Mouse (Mus musculus) gonadal fat pad, adult 2 months (tissue): ENCODE data around the gene Rin1. TPM values are rescaled to one million over a fixed set of nuclear protein-coding genes. Genes with fewer than 3 reads are reported as not detected.
"Not testable (repeated sequence)": the region's sequence is repeated elsewhere in the genome, so short reads cannot be mapped to it uniquely, and the experiment has no call there.

Experiments used
- DNase-seq: peaks from one replicate; pipeline ENCODE4 v3.0.0-alpha.2; 2012; ENCODE audit warnings: low read depth
- polyA plus RNA-seq: library from polyadenylated mRNA; depleted of rRNA; stranded (reverse); fragments of >200 nt; gene quantifications from 2 replicates; pipeline ENCODE4 v1.2.3, GENCODE M21; 2012; rRNA removed

Gene Rin1
- polyA plus RNA-seq = 5.3 and 7.8 TPM in 2 replicates

DNA sequence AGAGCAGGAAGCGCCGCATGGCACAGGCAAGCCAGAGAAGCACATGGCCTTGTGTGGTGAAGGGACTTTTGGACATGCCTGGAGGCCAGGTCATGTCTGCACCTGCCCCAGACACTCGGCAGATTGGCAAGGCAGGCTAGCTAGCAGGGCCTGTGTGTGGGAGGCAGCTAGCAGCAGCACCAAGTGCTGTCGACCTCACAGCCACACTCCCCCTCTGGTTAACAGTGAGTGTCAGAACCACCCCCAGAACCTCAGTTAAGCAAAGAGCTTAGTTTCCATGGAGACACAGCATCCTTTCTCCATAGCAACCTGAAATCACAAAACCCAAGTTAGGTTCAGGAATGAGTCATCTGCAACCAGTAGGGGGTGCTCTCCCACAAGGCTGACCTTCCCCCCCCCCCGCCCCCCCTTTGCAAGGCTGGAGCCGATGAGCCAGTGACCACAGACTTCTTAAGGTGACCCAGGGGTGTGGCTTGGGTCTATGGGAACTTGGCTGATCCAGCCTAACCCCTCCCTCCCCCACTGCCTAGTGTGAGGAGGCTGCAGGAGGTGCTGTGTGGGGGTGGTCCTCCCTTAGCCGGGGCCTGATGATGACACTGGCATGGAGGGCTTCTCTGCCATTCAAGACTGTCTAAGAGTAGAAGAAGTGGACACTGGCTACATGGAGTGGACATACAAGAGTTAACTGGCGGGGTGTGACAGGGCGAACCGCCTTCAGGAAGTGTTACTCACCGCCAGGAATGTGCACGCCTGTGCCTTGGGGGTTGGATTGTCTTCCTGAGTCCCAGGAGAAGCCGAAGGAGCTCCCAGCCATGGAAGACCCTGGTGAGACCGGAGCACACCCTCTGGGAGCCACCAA lies at the start of gene Rin1:
Gene Rin1, plus strand, starts transcription at position 435 of the 859 bp plus-strand sequence.
- DNase-seq = peak; percentile 68

DNA sequence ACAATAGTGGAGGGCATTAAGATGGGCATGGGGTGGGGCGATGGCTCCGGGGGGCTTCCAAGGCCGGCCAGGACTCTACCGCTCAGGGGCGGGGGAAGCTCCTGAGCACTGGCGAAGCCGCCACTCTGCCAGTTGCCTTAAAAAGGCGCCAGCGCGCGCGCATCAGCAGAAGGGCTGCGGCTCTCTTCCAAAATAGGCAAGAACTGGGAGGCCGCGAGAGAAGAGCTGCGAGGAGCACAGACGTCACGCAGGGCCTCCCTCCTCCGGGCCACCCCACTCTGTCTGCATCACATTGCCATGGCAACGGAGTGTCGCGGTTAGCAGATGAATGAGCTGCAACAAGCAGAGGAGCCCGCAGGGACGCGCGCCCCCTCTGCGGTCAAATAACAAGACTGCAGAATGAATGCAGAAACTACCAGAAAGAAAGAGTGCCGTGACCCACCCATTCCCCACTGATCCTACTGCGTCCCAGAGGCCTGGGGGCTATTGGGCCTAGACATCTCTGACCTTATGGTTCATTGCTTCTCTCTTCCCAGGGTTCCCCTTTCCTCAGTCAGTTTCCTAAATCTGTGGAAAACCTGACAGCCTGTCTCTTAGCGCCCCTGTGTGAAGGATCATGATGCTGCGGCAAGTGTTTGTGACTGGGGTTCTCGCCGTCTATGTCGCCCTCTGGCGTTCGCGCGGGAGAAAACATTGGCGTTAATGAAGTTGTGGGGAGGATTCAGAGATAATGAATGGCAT lies 48.4 kb upstream of the Rin1 start:
- no peak for DNase-seq

DNA sequence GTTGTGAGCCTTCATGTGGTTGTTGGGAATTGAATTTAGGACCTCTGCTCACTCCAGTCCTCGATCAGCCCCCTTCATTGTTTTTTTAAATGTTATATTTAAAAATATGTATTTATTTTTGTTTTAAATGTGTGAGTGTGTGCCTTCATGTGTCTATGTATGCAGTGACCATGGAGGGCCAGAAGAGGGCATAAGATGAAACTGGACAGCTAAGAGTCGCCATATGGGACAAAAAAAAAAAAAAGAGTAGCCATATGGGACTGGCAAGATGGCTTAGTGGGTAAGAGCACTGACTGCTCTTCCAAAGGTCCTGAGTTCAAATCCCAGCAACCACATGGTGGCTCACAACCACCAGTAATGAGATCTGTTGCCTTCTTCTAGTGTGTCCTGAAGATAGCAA lies 46.6 kb upstream of the Rin1 start:
- DNase-seq = not testable (repeated sequence)

DNA sequence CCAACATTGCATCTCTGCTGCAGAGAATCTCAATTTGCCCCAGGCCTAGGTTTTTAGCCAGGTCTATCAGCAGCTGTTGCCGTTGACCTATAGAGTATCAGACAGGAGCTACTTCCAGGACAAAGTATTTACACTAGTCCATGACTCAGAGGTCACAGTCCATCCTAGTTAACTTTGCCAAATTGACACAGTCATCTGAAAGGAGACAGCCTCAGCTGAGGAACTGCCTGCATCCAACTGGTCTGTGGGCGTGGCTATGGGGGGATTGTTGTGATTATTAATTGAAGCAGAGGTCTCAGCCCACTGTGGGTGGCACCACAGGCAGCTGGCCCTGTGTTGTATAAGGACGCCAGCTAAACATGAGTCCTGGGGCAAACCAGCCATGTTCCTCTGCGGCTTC lies 45.4 kb upstream of the Rin1 start:
- DNase-seq = no peak

DNA sequence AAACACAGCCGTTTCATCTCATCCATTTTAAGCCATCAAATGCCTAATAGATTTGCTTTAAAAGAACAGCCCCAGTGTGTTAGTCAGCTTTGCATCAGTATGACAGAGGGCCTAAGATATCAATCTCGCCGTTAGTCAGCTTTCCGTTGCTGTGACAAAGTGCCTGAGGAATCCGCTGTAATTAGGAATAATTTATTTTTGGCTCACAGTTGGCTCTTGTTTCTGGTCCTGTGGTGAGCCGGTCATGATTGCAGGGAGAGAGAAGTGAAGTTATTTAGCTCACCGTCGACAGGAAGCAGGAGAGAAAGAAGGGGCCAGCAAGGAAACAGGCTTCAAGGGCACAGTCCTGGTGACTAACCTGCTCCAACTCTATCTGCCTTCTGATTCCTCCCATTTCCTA lies 37.1 kb upstream of the Rin1 start:
- DNase-seq = no peak

DNA sequence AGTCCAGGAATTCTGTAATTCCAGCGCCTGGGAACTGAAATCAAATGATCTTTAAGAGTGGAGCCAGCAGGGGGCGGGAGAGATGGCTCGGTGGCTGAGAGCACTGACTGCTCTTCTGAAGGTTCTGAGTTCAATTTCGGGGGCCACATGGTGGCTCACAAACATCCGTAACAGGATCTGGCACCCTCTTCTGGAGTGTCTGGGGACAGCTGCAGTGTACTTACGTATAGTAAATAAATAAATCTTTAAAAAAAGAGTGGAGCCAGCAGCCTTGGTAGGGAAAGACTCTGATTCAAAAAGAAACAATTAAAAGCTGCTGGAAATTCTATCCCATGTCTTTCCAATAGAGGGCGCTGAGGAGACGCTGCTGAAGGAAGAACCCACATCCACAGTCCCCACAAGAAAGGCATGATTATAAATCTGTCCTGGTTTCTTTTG lies 35.3 kb upstream of the Rin1 start:
- no peak for DNase-seq

DNA sequence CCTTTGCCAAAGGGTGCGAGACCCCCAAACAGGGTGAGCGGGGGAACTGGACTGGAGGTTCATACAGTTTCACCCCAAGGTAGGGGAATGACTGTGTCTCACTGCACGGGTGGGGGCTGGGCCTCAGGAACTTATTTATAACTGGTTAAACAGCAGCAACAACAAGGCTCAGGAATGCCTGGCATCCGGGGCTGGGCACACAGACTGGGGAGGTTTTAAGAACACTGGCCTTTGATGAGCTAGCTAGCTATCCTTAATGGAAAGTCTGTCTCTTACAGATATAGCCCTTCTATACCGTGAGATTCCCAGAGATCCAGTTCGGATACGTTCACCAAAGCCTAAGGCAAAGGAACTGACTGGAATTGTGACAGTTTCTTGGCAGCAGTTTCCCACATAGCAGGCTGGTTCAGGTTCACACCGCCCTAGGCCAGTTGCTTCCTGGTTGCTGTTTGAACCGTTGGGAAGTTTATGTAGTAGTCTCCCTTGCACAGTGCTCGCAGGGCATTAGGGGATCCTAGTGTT lies 34.0 kb upstream of the Rin1 start:
- peak; percentile 95 for DNase-seq

DNA sequence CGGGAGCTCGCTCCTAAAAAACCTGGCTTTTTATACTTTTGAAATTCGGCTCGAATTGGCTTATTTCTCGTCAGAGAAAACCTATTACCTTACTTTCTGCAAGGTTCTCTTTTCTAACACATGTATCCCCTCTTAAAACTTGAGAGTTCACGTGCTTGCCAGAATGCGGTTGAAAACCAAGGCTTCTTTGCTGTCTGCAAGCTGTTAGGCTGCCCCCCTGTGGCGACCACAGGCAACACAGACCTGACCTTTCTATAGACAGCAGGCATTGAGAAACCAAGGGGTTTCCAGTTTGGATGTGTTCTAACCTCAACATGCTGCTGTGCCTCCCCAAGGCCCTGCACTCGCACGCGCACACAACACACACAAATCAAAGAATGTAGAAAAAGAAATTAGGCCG lies 33.5 kb upstream of the Rin1 start:
- DNase-seq = no peak

DNA sequence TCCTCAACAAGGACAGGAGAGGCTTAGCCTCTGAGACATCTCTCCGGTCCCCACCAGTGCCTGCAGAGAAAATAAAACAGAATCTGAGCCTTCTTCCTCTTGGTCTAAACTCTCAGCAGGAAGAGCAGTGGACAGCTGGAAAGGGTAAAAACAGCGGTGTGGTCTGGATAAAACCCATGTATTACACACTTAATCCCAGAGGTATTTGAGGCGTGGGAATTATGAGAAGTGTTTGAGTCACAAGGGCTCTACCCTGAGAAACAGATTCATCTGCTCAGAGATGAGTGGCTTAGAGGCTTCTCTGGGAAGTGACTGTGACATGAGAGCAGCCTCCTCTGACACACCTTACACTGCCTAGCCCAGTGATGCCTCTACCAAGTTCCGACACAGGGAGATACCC lies 32.7 kb upstream of the Rin1 start:
- no peak for DNase-seq

DNA sequence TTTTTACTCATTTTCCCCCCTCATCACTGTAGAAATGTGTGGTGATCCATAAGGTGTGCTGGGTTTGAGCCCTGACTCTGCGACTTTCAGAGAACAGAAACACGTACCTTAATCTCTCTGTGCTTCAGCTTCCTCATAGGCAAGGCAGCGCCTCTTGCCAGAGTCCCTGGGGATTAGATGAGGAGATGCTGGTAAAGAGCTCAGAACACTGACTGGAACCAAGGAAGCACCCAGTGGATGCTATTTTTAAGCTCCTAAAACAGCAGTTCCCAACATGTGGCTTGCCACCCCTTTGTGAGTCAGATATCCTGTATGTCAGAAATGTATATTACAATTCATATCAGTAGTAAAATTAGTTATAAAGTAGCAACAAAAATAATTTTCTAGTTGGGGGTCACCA lies 32.1 kb upstream of the Rin1 start:
- no peak for DNase-seq

DNA sequence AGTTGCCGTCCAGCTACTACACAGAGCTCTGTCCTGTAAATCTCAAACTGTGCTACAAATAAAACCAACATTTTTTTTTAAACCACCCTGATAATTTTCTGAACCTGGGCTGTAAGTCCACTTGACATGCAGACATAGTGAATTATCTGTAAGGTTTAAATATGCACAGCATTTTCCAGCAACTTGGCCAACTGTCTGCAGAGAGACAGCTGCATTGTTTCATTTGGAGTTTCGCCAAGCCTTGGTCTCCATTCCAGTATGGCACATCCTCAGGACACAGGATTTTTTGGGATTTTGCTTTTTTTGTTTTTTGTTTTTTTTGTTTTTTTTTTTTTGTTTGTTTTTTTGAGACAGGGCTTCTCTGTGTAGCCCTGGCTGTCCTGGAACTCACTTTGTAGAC lies 28.9 kb upstream of the Rin1 start:
- DNase-seq = no peak

DNA sequence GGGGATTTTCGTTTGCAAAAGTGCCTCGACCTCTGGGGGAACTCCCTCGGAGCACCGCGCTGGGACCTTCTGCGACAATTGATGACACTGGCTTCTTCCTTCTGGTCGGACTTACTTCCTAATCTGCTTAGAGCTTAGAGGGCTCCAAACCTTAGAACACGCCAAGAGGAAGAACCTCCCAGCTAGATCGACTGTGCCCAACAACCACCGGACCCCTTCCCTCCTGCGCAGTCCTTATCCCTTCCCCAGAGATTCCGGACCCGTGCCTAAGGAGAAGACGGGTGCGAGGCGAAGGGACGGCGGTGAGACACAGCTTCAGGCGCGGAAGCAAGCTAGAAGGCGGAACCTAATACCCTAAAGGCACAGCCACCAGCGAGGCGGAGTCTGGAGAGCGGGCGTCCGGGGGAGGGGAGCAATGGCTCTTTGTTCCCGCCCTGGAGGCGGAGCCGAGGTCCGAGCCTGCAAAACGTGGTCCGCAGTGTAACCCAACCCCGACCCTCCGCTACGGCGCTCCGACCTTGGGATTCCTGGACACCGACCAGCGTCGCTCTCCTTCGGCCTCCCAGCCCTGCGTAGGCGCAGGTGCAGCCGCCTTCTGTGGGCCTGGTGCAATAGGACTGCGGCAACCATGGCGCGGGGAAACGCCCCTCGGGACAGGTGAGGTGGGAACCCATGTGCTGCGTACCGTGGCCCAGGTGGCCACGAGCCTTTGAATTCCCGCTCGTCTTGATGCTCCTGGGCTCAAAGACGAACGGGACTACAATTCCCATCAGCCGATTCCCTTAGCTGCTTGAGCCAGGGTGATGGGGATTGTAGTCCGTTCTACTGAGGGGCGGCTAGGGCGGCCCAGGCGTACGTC lies 26.4 kb upstream of the Rin1 start, which contains the start of gene Slc29a2:
Gene Slc29a2, plus strand, starts transcription at position 240 of the 859 bp plus-strand sequence.
- DNase-seq = no peak

DNA sequence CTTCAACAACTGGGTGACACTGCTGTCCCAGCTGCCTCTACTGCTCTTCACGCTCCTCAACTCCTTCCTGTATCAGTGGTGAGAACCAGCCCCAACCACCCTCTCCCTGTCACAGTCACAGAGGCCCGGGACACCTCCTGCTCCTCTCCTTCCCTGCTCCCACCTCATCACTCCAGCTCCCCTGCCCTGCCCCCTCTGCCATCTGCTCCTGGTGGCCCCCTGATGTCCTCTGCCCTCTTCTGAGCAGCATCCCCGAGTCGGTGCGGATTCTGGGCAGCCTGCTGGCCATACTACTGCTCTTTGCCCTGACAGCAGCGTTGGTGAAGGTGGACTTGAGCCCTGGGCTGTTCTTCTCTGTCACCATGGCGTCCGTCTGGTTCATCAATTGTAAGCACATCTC lies 24.2 kb upstream of the Rin1 start:
- DNase-seq = no peak

DNA sequence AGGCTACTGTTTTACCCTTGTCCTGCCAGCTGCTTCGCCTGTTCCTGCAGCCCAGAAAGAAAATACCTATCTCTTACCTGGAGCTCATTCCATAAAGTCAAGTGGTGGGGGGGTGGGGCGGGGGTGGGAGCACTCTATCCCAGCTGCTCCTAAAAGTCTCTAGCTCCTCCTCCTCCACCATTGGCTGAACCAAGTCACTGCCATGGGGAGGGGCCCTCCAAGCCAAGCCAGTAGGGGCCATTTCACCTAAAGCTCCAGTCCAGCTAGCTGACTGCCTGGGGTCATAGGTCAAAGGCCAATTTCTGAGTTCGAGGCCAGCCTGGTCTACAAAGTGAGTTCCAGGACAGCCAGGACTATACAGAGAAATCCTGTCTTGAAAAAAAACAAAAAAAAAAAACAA lies 17.6 kb upstream of the Rin1 start:
- DNase-seq = no peak

DNA sequence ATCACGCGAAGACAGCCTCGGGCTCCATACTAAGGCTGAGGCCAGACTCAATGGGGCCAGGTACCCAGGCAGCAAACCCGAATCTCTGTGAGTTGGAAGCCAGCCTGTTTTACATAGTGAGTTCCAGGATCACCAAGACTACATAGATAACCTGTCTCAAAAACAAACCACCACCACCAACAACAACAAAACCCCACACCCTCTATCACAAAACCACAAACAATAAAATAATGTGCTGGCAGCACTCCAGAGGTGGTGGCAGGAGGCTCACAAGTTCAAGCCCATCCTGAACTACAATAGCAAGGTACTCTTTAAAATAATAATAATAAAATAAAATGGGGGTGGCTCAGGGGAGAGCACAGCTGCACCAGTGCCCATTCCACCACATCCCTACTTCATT lies 13.7 kb upstream of the Rin1 start:
- no peak for DNase-seq

DNA sequence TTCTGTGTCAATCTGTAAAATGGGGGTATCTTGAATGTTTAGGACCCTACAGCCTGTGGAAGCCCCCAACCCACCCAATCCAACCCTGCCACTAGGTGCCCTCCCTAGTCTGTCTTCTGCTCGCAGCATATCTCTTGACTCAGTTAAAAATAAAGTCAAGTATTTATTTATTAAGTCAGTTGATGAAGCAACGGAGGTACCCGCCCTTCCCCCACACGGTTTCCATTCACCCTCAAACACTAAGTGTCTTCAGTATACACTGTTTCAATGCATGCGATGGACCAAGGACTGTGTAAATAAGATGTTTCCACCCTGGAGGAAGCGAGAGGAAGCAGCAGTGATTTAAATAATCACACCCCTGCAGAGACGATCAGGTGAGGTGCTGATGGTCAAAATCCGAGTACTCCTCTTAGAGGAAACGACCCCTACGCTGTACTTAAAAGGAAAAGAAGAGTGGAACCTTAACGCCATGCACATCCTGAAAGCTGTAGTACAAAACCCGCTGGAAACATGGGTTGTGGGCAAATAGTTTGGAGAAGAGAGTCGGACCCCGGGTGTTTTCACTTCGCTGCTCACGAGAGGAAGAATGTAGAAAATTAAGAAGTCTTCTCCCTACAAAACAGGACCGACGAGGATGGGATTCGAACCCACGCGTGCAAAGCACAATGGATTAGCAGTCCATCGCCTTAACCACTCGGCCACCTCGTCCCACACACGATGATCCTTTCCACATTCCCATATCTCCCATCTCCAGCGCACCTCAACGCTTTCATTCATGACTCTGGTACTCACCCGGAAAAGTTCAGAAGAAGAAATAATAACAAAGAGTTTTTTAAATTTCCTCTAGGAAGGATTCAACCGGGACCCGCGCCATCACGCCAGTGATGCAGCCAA lies 12.4 kb upstream of the Rin1 start:
- DNase-seq = no peak

DNA sequence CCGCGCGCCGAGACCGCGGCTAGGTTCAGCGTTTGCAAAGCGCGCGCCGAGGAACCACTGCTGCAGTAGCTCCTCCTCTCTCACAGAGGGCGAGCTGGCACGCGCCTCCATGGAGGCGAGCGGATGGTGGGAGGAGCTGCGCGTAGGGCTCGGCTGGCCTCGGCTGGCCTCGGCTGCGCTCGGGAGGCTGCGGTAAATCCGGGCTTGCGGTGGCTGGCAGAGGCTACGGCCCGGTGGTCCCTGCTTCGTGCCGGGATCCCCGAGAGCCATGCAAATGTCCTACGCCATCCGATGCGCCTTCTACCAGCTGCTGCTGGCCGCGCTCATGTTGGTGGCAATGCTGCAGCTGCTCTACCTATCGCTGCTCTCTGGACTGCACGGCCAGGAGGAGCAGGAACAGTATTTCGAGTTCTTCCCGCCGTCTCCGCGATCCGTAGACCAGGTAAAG lies 11.5 kb upstream of the Rin1 start, which contains the start of the genes B4gat1 and AC124502.3:
Gene B4gat1, plus strand, starts transcription at position 118 of the 448 bp plus-strand sequence.
Gene AC124502.3, plus strand, starts transcription at position 183 of the 448 bp plus-strand sequence.
- no peak for DNase-seq

DNA sequence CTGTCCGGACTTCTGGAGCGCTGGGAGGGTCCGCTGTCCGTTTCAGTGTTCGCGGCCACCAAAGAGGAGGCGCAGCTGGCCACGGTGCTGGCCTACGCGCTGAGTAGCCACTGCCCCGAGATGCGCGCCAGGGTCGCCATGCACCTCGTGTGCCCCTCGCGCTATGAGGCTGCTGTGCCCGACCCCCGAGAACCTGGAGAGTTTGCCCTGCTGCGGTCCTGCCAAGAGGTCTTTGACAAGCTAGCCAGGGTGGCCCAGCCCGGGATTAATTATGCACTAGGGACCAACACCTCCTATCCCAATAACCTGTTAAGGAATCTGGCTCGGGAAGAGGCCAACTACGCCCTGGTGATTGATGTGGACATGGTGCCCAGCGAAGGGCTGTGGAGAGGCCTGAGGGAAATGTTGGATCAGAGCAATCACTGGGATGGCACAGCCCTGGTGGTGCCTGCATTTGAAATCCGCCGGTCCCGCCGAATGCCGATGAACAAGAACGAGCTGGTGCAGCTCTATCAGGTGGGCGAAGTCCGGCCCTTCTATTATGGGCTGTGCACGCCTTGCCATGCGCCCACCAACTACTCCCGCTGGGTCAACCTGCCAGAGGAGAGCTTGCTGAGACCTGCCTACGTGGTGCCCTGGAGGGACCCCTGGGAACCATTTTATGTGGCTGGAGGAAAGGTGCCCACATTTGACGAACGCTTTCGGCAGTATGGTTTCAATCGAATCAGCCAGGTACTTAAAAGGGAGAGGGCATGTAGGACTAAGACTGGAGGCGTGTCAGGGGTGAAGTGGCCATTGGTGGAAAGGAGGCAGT lies 10.8 kb upstream of the Rin1 start:
- no peak for DNase-seq

DNA sequence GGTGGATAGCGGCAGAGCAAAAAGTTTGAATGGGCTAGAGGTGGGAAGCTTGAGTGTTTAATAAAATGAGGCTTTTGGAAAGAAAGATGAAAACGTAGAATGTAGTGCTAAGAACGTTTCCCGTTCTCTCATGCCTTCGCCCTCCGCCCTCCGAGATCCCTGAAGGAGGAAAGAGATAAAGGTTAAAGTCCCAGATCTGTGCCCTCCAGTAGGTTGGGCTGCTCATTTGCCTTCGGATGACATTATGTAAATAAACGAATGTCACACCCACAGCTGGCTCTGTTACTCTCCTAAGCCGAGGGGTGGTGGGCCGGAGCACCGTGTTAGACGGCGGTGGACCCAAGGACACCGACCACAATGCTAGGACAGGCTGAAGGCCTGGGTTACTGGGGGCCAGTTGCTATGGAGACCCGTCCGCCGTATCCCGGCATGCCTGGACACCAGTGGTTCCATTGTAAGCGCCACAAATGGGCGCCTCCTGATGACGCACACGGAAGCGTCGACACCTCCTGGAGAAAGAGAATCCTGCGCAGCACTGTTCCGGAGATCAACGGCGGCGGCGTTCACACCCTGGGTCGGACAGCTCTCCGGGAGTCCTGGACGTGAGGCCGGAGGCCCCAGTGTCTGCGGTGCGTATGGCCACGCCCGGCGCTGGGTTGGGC lies 9.3 kb upstream of the Rin1 start, which contains the start of gene Brms1:
Gene Brms1, plus strand, starts transcription at position 493 of the 662 bp plus-strand sequence.
- DNase-seq = no peak
